Mouse (Mus musculus) forebrain, postnatal 0 days (tissue): ENCODE data around the gene Gm21750. TPM values are rescaled to one million over a fixed set of nuclear protein-coding genes. Genes with fewer than 3 reads are reported as not detected.

ENCODE experiments used
- ATAC-seq: fragments of 200-750 bp; cut with Nextera tagmentation; 2 replicates; pipeline ENCODE4 v1.8.0; 2017; ENCODE audit warnings: mild to moderate bottlenecking, moderate library complexity
- DNase-seq: peaks from one replicate; pipeline ENCODE4 v3.0.0-alpha.2; 2015
- H3K27ac ChIP-seq: fragments of 300-500 bp; sonication (generic); 2 replicates; pipeline ENCODE4 v1.5.1; 2014; ENCODE audit warnings: low read depth, mild to moderate bottlenecking, antibody characterized with exemption, low read length, moderate library complexity, mixed read lengths
- H3K27me3 ChIP-seq: fragments of 300-500 bp; sonication (generic); 2 replicates; pipeline ENCODE4 v1.6.1; 2014; ENCODE audit warnings: mild to moderate bottlenecking, low read length, mixed read lengths; ENCODE audit not compliant: insufficient read depth
- H3K36me3 ChIP-seq: fragments of 300-500 bp; sonication (generic); 2 replicates; pipeline ENCODE4 v1.6.1; 2014; ENCODE audit warnings: mild to moderate bottlenecking, moderate library complexity; ENCODE audit not compliant: insufficient read depth
- H3K4me1 ChIP-seq: fragments of 300-500 bp; sonication (generic); 2 replicates; pipeline ENCODE4 v1.6.1; 2014; ENCODE audit warnings: antibody characterized with exemption; ENCODE audit not compliant: insufficient read depth
- H3K4me2 ChIP-seq: fragments of 300-500 bp; sonication (generic); 2 replicates; pipeline ENCODE4 v1.6.1; 2014; ENCODE audit warnings: low read depth, mild to moderate bottlenecking, moderate library complexity
- H3K4me3 ChIP-seq: fragments of 300-500 bp; sonication (generic); 2 replicates; pipeline ENCODE4 v1.5.1; 2014; ENCODE audit warnings: low read depth, low read length, mixed read lengths
- H3K9ac ChIP-seq: fragments of 300-500 bp; sonication (generic); 2 replicates; pipeline ENCODE4 v1.6.1; 2014; ENCODE audit warnings: mild to moderate bottlenecking
- H3K9me3 ChIP-seq: fragments of 300-500 bp; sonication (generic); 2 replicates; pipeline ENCODE4 v1.6.1; 2016; ENCODE audit warnings: low read length
- CTCF ChIP-seq: sonication (generic); IDR thresholded peaks from 2 replicates; pipeline ENCODE4 v1.5.1; 2016; ENCODE audit warnings: antibody characterized with exemption, control low read depth, low read depth
- WGBS: fragments of 180-500 bp; shearing (Covaris S2); extraction: QIAGEN DNeasy Blood & Tissue Kit; methylation state at CpG from one replicate; pipeline ENCODE4 v1.1.7; 2014; 5-methylcytosine and 5-hydroxymethylcytosine counted together
- polyA plus RNA-seq: library from polyadenylated mRNA; unstranded; fragments of >200 nt; fragmentation: Nextera tagmentation; extraction: Ambion mirVana; gene quantifications from 2 replicates; pipeline ENCODE4 v1.2.1, GENCODE M21; 2015
- total RNA-seq: library from RNA; depleted of rRNA; stranded (reverse); fragments of >200 nt; gene quantifications from 2 replicates; pipeline ENCODE4 v1.2.3, GENCODE M21; 2014; rRNA removed

Gm21750 gene
- total and polyA plus RNA-seq, 2 experiments from 2014 or later = not detected

- no peak overlapping the region for H3K4me3 ChIP-seq
- no peaks in the 10 kb centered on the region for H3K27me3 ChIP-seq
- 0 out of 2 replicates have a peak, but pooled peaks cover 8% of the 10 kb centered on the region for H3K9me3 ChIP-seq
- DNase-seq = peak; percentile 25
- H3K36me3 ChIP-seq = no peaks in the 10 kb centered on the region
- no peak overlapping the region for H3K27ac ChIP-seq
- no peak overlapping the region for H3K4me2 ChIP-seq
- H3K9ac ChIP-seq = no peak overlapping the region
- TF ChIP-seq CTCF = no peak
- H3K4me1 ChIP-seq = no peaks in the 10 kb centered on the region
- 82% methylated on average over 9 of the region's 9 CpGs for WGBS
- peak; percentile 61 for ATAC-seq
These were observed 48.5 kb downstream of the Gm21750 start for GRCm38 (mm10) chr14:73709412-73710110.

Other genes with a start within 250 kb of the Gm21750 start
- gene Med4, start 151.2 kb upstream of the Gm21750 start, total RNA-seq = 38.4 and 50.7 TPM in 2 replicates
- gene Med4, start 151.2 kb upstream of the Gm21750 start, polyA plus RNA-seq = 85.4 and 89.6 TPM in 2 replicates
- gene Sucla2, start 135.9 kb upstream of the Gm21750 start, total RNA-seq = 95.7 and 106 TPM in 2 replicates
- gene Sucla2, start 135.9 kb upstream of the Gm21750 start, polyA plus RNA-seq = 144 and 148 TPM in 2 replicates
- 5.8 and 9.4 TPM in 2 replicates for gene Nudt15, start 113.0 kb upstream of the Gm21750 start, total RNA-seq
- 6.0 and 8.5 TPM in 2 replicates for gene Nudt15, start 113.0 kb upstream of the Gm21750 start, polyA plus RNA-seq